Mouse (Mus musculus) thymus, adult 2 months (tissue): ENCODE measurements around the gene Aftph. TPM values are rescaled to one million over a fixed set of nuclear protein-coding genes. Genes with fewer than 3 reads are reported as not detected.
A peak's percentile ranks its signal among the peaks of the same experiment; 100 is the strongest.

Source experiments
- DNase-seq: peaks from one replicate; pipeline ENCODE4 v3.0.0; 2021
- H3K27ac ChIP-seq: fragments of 200-500 bp; 2 replicates; pipeline ENCODE4 v1.5.1; 2012; ENCODE audit warnings: low read length, control low read depth; ENCODE audit not compliant: control insufficient read depth, insufficient read depth
- H3K27me3 ChIP-seq: fragments of 200-500 bp; 2 replicates; pipeline ENCODE4 v1.6.1; 2012; ENCODE audit warnings: mild to moderate bottlenecking, low read length, moderate library complexity, mixed read lengths; ENCODE audit not compliant: control insufficient read depth, insufficient read depth
- H3K36me3 ChIP-seq: fragments of 200-500 bp; 2 replicates; pipeline ENCODE4 v1.6.1; 2012; ENCODE audit warnings: mild to moderate bottlenecking, low read length, moderate library complexity; ENCODE audit not compliant: control insufficient read depth, insufficient read depth
- H3K4me1 ChIP-seq: fragments of 200-500 bp; replicated peaks from 2 replicates; pipeline ENCODE4 v1.6.1; 2012; ENCODE audit warnings: low read length; ENCODE audit not compliant: control insufficient read depth, insufficient read depth
- H3K4me3 ChIP-seq: fragments of 200-500 bp; 2 replicates; pipeline ENCODE4 v1.5.1; 2012; ENCODE audit warnings: mild to moderate bottlenecking, low read length, control low read depth, moderate library complexity; ENCODE audit not compliant: control insufficient read depth, insufficient read depth
- CTCF ChIP-seq: fragments of 200-500 bp; IDR thresholded peaks from 2 replicates; pipeline ENCODE4 v1.5.1; 2012; ENCODE audit warnings: mild to moderate bottlenecking, control low read depth, low read length, moderate library complexity, borderline replicate concordance; ENCODE audit not compliant: control insufficient read depth, poor library complexity, insufficient read depth; ENCODE audit errors: extremely low read depth
- POLR2A ChIP-seq: fragments of 200-500 bp; IDR thresholded peaks from 2 replicates; pipeline ENCODE4 v1.6.1; 2012; ENCODE audit warnings: mild to moderate bottlenecking, low read length, control low read depth, moderate library complexity; ENCODE audit not compliant: control insufficient read depth, poor library complexity, insufficient read depth; ENCODE audit errors: extremely low read depth
- WGBS: fragments of 180-500 bp; shearing (Covaris S2); methylation state at CpG from one replicate; pipeline ENCODE4 v1.1.7; 2018; 5-methylcytosine and 5-hydroxymethylcytosine counted together
- polyA plus RNA-seq: library from polyadenylated mRNA; depleted of rRNA; stranded (reverse); fragments of >200 nt; gene quantifications from 2 replicates; pipeline ENCODE4 v1.2.3, GENCODE M21; 2012

The Aftph gene
- polyA plus RNA-seq, 1 experiment, result 91.9 TPM

DNA sequence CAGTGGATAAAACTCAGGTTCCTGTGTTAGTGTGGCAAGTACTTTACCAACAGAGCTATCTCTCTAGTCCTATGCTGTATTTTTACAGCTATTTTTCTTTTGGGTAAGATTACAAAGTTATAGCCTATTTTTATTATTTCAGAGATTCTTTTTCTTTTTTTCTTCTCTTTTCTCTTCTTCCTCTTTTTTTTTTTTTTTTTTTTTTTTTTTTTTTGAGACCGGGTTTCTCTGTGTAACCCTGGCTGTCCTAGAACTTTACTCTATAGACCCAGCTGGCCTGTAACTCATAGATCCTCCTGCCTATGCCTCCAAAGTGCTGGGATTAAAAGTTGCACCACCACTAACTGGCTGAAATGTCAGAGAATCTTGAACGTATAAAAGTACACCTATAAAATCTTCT is 13.3 kb downstream of the Aftph start:
- WGBS, result 53% methylated on average over 2 of the region's 2 CpGs
- no peak for DNase-seq
- no peaks in the 10 kb centered on the region for H3K27me3 ChIP-seq
- no peak for TF ChIP-seq POLR2A
- no peak for TF ChIP-seq CTCF
- H3K4me3 ChIP-seq, result no peak overlapping the region
- H3K27ac ChIP-seq, result no peak overlapping the region
- peaks cover 16% of the 10 kb centered on the region for H3K36me3 ChIP-seq
- H3K4me1 ChIP-seq, result peaks cover 3% of the 10 kb centered on the region; the same call in 1 of the 2 replicates

DNA sequence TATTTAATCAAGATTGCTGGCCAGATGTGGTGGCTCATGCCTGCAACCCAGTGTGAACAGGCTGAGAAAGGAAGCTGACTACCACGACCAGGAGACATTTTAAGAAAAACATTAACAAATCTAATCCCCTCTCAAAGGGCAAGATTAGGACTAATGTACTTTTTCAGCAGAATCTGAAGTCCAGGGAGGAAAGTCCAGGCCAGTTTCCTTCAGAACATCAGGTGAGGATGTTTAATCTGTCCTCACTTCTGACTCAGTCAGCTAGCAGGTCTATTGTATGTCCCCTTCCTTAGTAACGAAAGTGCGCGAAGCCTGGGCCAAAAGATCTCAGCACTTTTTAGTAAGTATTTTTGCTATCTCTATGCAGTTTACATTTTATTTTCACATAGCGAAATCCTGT is 17.8 kb downstream of the Aftph start:
- 91% methylated on average over 5 of the region's 5 CpGs for WGBS
- Histone ChIP-seq H3K36me3 (peaks cover 20% of the 10 kb centered on the region), H3K27me3 (no peaks in the 10 kb centered on the region), H3K4me1 (no peaks in the 10 kb centered on the region), H3K4me3 (no peak overlapping the region), H3K27ac (no peak overlapping the region)
- DNase-seq, result no peak
- no peak for TF ChIP-seq CTCF
- TF ChIP-seq POLR2A, result no peak

DNA sequence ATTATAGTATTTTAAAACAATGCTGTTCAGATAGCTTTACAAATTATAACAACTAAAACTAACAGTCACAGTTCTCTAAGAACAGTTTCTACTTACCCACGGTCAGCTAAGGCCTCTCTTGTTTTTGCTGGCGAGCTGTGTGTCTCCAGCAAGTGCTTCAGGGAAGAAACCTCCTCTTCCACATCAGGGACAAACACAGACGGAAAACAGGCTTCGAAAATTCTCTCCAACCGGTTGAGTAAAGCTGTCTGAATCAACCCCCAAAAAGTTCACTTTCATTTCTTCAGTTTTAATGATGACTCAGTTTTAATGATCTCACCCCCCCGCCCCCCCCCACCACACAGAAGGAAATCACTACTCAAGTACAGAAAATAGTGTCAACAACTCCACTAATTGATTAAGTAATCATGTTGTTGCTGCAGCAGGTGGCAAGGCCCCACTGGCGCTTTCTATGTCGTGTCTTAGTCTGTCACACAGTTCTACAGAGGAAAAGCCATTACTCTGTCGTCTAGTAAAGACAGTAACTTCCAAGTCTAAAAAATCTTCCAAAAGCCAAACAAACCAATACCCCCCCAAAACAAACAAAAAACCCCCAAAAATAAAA is 29.2 kb downstream of the Aftph start:
- 94% methylated on average over 9 of the region's 9 CpGs for WGBS
- Histone ChIP-seq H3K4me1 (no peaks in the 10 kb centered on the region; the same call in 1 of the 2 replicates), H3K4me3 (no peak overlapping the region), H3K27me3 (no peaks in the 10 kb centered on the region), H3K27ac (no peak overlapping the region), H3K36me3 (no peaks in the 10 kb centered on the region; the same call in none of the 2 replicates)
- TF ChIP-seq POLR2A (no peak), CTCF (no peak)
- DNase-seq, result no peak

DNA sequence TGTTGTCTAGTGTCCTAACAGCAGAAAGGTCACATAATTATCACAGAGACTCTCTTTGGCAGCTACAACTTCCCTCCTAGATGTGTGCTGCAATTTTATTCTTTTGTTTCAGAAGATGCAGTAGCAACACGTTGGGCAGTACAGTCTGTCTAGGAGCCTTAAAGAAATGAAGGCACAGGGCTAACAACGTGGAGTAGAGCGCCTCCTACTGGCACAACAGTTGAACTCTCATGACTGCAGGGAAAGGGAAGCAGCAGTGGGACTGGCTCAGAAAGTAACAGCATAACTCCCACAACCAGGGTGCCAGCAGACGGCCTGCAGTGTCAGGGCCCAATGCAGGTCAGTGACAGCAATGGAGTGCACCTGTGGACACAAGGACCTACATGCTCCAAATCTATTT is 50.4 kb downstream of the Aftph start:
- TF ChIP-seq POLR2A, result no peak
- peak; percentile 45; the same call in 1 of the 2 replicates for TF ChIP-seq CTCF
- no peaks in the 10 kb centered on the region for H3K4me1 ChIP-seq
- H3K27ac ChIP-seq, result no peak overlapping the region
- peaks cover 21% of the 10 kb centered on the region; the same call in 1 of the 2 replicates for H3K36me3 ChIP-seq
- DNase-seq, result peak; percentile 60
- H3K27me3 ChIP-seq, result no peaks in the 10 kb centered on the region
- H3K4me3 ChIP-seq, result no peak overlapping the region
- 26% methylated on average over 4 of the region's 4 CpGs for WGBS

DNA sequence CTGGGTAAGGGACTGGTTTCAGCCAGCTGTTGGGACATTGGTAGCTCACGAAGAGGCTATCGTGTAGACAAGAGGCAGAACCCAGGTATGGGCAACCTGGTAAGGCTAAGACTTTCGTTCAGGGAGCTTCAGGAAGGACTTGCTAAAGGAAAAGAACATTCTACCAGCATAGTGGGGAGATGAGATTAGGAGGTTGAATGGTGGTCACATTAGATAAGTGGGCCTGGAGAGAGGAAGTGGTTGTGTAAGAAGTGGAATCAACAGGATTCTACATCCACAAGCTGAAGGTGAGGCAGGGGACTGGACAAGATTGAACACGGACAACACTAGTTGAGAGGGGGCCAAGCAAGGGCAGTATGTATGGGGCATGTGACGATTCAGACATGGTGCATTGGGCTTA is 59.7 kb downstream of the Aftph start:
- H3K36me3 ChIP-seq, result peaks cover 19% of the 10 kb centered on the region
- no peak for DNase-seq
- no peak for TF ChIP-seq POLR2A
- TF ChIP-seq CTCF, result no peak
- H3K27ac ChIP-seq, result no peak overlapping the region
- no peaks in the 10 kb centered on the region for H3K27me3 ChIP-seq
- 92% methylated on average over 5 of the region's 5 CpGs for WGBS
- no peaks in the 10 kb centered on the region for H3K4me1 ChIP-seq
- no peak overlapping the region for H3K4me3 ChIP-seq

DNA sequence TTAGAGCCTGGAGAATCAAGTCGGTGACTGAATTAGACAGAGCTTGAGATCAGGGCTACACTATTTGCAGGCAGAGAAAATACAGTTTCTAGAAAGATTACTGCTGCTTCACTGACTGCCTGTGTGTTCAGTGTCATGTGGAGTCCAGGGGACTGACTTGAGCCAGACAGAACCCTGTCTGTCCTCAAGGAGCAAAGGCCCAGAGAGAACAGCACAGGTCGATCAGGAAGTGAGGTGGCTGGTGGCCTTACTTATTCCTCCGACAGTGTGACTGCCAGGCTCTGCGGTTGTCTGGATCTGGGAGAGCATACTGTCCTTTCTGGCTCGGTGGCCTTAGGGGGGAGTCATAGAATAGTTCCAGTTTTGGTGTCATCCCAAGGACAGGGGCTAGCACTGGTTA is 60.6 kb downstream of the Aftph start:
- Histone ChIP-seq H3K27me3 (no peaks in the 10 kb centered on the region), H3K4me1 (no peaks in the 10 kb centered on the region), H3K4me3 (no peak overlapping the region), H3K36me3 (peaks cover 12% of the 10 kb centered on the region), H3K27ac (no peak overlapping the region)
- no peak for TF ChIP-seq CTCF
- no peak for TF ChIP-seq POLR2A
- DNase-seq, result no peak
- 93% methylated on average over 5 of the region's 5 CpGs for WGBS

DNA sequence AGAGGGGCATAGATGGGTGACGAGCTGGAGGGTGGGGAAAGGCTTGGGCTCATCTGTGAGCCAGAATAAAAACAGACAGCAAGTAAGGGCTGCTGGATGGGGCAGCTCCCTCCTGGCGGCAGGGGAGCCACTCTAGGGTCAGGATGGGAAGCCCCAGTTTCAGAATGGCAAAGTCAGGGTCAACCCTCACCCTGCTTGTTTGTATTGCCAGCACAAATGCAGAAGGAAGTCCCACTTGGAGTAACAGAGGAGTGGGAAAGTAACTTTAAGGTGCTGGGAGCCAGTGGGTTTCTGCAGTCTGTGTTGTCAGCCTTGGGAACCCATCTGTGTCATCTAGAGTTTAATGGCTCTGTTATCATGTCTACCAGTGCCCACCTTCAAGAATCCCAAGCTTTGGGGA is 62.0 kb downstream of the Aftph start:
- WGBS, result 95% methylated on average over 2 of the region's 2 CpGs
- Histone ChIP-seq H3K4me3 (no peak overlapping the region), H3K27ac (no peak overlapping the region), H3K27me3 (no peaks in the 10 kb centered on the region), H3K4me1 (no peaks in the 10 kb centered on the region), H3K36me3 (peaks cover 2% of the 10 kb centered on the region; the same call in 1 of the 2 replicates)
- no peak for DNase-seq
- TF ChIP-seq POLR2A, result no peak
- no peak for TF ChIP-seq CTCF
